Mouse (Mus musculus) embryonic facial prominence, embryonic 14.5 days (tissue): ENCODE results near the gene Ttc1. TPM values are rescaled to one million over a fixed set of nuclear protein-coding genes. Genes with fewer than 3 reads are reported as not detected.

Source experiments
- ATAC-seq: fragments of 200-750 bp; cut with Nextera tagmentation; 2 replicates; pipeline ENCODE4 v1.8.0; 2017; ENCODE audit warnings: low read depth, moderate number of reproducible peaks, moderate TSS enrichment
- DNase-seq: peaks from one replicate; pipeline ENCODE4 v3.0.0-alpha.2; 2015; ENCODE audit warnings: low spot score
- H3K27ac ChIP-seq: fragments of 300-500 bp; sonication (generic); replicated peaks from 2 replicates; pipeline ENCODE4 v1.5.1; 2014; ENCODE audit warnings: low read depth, mild to moderate bottlenecking, low read length, moderate library complexity
- H3K27me3 ChIP-seq: fragments of 300-500 bp; sonication (generic); replicated peaks from 2 replicates; pipeline ENCODE4 v1.6.1; 2014; ENCODE audit warnings: low read length; ENCODE audit not compliant: control insufficient read depth, insufficient read depth
- H3K36me3 ChIP-seq: fragments of 300-500 bp; sonication (generic); 2 replicates; pipeline ENCODE4 v1.6.1; 2014; ENCODE audit warnings: low read length, mixed read lengths; ENCODE audit not compliant: control insufficient read depth, insufficient read depth
- H3K4me1 ChIP-seq: fragments of 300-500 bp; sonication (generic); 2 replicates; pipeline ENCODE4 v1.6.1; 2014; ENCODE audit warnings: antibody characterized with exemption, low read length; ENCODE audit not compliant: control insufficient read depth, insufficient read depth
- H3K4me2 ChIP-seq: fragments of 300-500 bp; sonication (generic); 2 replicates; pipeline ENCODE4 v1.6.1; 2014; ENCODE audit warnings: low read depth, mild to moderate bottlenecking, low read length, moderate library complexity, mixed read lengths
- H3K4me3 ChIP-seq: fragments of 300-500 bp; sonication (generic); 2 replicates; pipeline ENCODE4 v1.5.1; 2014; ENCODE audit warnings: low read depth, mild to moderate bottlenecking, low read length
- H3K9ac ChIP-seq: fragments of 300-500 bp; sonication (generic); 2 replicates; pipeline ENCODE4 v1.6.1; 2014; ENCODE audit warnings: low read depth, mild to moderate bottlenecking, low read length, moderate library complexity, mixed read lengths
- H3K9me3 ChIP-seq: fragments of 300-500 bp; sonication (generic); 2 replicates; pipeline ENCODE4 v1.6.1; 2016; ENCODE audit warnings: low read length; ENCODE audit not compliant: control insufficient read depth
- whole genome bisulfite sequencing: fragments of 180-500 bp; shearing (Covaris S2); extraction: QIAGEN DNeasy Blood & Tissue Kit; methylation state at CpG from one replicate; pipeline ENCODE4 v1.1.7; 2014; 5-methylcytosine and 5-hydroxymethylcytosine counted together
- polyA plus RNA-seq: library from polyadenylated mRNA; unstranded; fragments of >200 nt; fragmentation: Nextera tagmentation; extraction: Ambion mirVana; gene quantifications from 2 replicates; pipeline ENCODE4 v1.2.1, GENCODE M21; 2014

The Ttc1 gene
- polyA plus RNA-seq, result 63.9 and 64.4 TPM in 2 replicates

DNA sequence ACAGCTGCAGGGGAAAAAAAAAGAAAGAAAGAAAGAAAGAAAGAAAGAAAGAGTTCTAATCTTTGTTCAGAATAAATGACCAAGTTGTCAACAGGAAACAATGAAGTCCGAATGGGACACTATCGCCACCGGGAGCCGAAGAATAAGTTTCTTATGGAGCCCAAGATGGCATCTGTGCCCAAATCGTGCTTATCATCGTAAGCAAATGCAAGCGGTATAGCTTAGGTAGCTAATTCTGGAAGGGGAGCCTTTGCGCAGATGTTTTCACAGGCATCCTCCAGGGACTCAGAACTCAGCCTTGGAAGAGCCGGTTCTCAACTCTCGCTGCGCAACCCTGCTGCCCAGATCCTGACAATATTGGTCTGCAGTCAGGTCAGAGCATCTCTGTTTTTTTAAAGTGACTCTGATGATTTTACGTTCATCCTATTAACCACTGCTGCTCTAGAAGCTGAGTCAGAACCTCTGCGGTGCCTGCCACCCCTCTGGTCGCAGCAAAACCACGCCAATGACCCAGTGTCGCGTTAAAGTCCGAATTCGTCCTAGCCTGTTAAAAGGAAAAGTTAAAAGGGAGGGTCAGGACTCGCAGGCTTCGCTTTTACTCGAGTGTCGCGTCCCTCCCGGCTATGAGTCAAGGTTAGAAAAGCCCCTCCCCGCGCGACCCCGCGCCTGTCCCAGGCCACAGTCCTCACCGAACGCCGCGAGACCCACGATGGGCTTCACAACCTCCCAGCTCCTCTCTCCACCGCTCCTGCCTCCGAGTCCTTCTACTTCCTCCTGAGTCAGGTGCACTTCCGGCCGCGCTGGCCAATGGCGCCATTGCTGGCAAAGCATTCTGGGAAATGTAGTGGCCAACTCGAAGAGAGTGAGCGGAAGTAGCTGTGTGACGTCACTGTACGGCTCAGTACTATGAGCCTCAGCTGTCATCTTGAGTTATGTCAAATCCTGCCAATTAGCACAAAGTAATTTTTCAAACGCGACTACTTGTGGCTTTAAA, at the start of gene Ttc1:
Gene Ttc1 (minus strand): TSS at position 776 of the 994 bp plus-strand sequence.
- ATAC-seq (peak; percentile 99), DNase-seq (peak; percentile 99)
- peak within 1 kb of the TSS; percentile 4; the same call in 1 of the 2 replicates for H3K27ac ChIP-seq
- H3K27me3 ChIP-seq, result no peaks in the 10 kb centered on the region
- peaks cover 6% of the 10 kb centered on the region for H3K4me1 ChIP-seq
- peak within 1 kb of the TSS; percentile 89 for H3K4me2 ChIP-seq
- WGBS, result 4% methylated on average over 47 of the region's 47 CpGs
- H3K36me3 ChIP-seq, result peaks cover 25% of the 10 kb centered on the region
- peak within 1 kb of the TSS; percentile 84 for H3K9ac ChIP-seq
- peak within 1 kb of the TSS; percentile 66 for H3K4me3 ChIP-seq
- no peaks in the 10 kb centered on the region for H3K9me3 ChIP-seq

DNA sequence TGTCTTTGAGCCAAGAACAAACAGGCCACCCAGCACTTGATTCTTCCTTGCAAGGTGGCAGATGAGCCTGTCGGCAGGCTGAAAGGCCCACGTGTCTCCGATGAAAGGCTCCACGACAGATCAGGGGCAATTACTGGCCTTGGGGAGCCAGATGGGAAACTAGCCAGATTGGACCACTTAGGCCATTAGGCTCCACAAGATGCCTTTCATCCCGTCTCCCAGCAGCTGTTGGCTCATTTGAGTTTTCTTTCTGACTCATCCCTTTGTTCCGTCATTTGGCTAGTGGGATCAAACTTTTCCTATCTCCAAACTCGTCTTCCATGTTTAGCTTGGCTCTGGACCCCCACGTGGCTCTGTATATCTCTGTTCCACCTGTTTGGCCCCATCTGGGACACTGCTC, 48.2 kb upstream of the Ttc1 start:
- ATAC-seq (no peak), DNase-seq (no peak)
- Histone ChIP-seq H3K9ac (no peak overlapping the region), H3K4me2 (no peak overlapping the region), H3K4me3 (no peak overlapping the region), H3K27me3 (no peaks in the 10 kb centered on the region), H3K27ac (no peak overlapping the region), H3K36me3 (no peaks in the 10 kb centered on the region), H3K9me3 (no peaks in the 10 kb centered on the region), H3K4me1 (no peaks in the 10 kb centered on the region)
- WGBS, result 71% methylated on average over 8 of the region's 8 CpGs

- no peaks in the 10 kb centered on the region for H3K4me1 ChIP-seq
- ATAC-seq (no peak), DNase-seq (no peak)
- 88% methylated on average over 6 of the region's 6 CpGs for WGBS
- H3K27ac ChIP-seq, result no peak overlapping the region
- no peaks in the 10 kb centered on the region for H3K27me3 ChIP-seq
- no peak overlapping the region for H3K9ac ChIP-seq
- H3K36me3 ChIP-seq, result no peaks in the 10 kb centered on the region
- H3K4me2 ChIP-seq, result no peak overlapping the region
- H3K4me3 ChIP-seq, result no peak overlapping the region
- H3K9me3 ChIP-seq, result no peaks in the 10 kb centered on the region
Measured at GRCm38 (mm10) chr11:43790446-43790845, 42.6 kb upstream of the Ttc1 start.

DNA sequence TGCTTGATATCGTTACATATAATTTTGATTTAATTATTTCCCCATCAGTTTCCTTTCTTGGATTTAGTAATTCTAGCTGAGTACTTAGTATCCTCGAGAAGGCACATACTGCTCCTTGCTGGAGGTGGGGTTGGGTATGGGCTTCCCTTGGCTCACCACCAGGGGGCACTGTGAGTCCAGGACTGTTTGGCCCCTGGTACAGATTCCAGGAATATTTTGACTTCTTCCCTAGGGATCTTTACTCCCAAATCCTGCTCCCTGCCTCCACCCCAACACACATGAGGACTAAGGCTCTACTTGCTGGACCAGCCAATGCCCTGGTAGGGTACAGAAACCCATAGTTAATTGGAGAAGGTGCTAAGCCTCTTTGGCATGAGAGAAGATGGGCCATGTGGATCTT, 36.0 kb upstream of the Ttc1 start:
- Histone ChIP-seq H3K9ac (no peak overlapping the region), H3K4me2 (no peak overlapping the region), H3K27me3 (no peaks in the 10 kb centered on the region), H3K4me3 (no peak overlapping the region), H3K27ac (no peak overlapping the region), H3K36me3 (no peaks in the 10 kb centered on the region), H3K9me3 (no peaks in the 10 kb centered on the region), H3K4me1 (no peaks in the 10 kb centered on the region)
- WGBS, result 11% methylated on average over 2 of the region's 2 CpGs
- ATAC-seq (0 out of 2 replicates have a peak, but pooled peaks have one; percentile 22), DNase-seq (peak; percentile 58)

DNA sequence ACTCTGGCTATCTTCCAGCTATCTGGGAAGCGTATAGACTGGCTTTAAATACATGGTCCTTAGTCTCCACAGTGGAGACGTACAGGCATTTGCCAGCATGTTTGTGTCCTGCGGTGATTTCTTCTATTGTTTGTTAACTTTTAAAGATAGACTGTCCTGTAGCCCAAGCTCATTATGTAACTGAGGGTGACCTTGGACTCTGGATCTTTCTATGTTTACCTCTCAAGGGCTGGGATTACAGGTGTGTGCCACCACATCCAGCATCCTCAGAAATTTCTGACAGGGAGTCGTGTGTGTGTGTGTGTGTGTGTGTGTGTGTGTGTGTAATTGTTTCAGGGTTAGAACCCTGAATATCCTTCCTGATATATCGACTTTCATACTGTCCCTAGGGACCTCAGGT, 35.3 kb upstream of the Ttc1 start:
- no peak overlapping the region for H3K27ac ChIP-seq
- 70% methylated on average over 5 of the region's 5 CpGs for WGBS

DNA sequence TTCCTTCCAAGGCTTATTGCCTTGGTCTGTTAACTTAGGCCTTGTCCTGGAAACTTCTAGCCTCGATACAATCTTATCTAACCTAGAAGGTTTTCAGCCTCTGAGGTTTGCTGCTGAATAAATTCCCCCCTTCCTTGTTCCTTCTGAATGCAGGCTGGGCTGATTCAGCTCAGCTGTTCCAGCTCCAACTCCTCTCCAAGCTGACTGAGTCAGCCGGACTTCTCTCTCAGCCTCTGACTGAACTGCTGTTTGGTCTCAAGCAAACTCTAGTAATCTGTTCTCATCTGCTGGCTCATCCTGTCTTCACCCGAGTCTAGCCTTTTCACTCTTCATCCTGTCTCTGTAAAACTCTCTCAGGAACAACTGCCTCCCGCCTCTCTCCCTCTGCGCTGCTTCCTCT, 31.7 kb upstream of the Ttc1 start:
- Histone ChIP-seq H3K4me1 (no peaks in the 10 kb centered on the region), H3K9me3 (no peaks in the 10 kb centered on the region), H3K4me2 (no peak overlapping the region), H3K9ac (no peak overlapping the region), H3K4me3 (no peak overlapping the region), H3K36me3 (no peaks in the 10 kb centered on the region), H3K27ac (no peak overlapping the region), H3K27me3 (peaks cover 19% of the 10 kb centered on the region)
- no peak for DNase-seq
- WGBS, result 76% methylated on average over 5 of the region's 5 CpGs
- ATAC-seq, result no peak

More for the DNA sequence above, 35.3 kb upstream of the Ttc1 start:
- no peak overlapping the region for H3K9ac ChIP-seq
- ATAC-seq (no peak), DNase-seq (no peak)
- H3K4me2 ChIP-seq, result no peak overlapping the region
- H3K36me3 ChIP-seq, result no peaks in the 10 kb centered on the region
- H3K4me3 ChIP-seq, result no peak overlapping the region
- H3K9me3 ChIP-seq, result no peaks in the 10 kb centered on the region
- H3K27me3 ChIP-seq, result no peaks in the 10 kb centered on the region
- no peaks in the 10 kb centered on the region for H3K4me1 ChIP-seq

DNA sequence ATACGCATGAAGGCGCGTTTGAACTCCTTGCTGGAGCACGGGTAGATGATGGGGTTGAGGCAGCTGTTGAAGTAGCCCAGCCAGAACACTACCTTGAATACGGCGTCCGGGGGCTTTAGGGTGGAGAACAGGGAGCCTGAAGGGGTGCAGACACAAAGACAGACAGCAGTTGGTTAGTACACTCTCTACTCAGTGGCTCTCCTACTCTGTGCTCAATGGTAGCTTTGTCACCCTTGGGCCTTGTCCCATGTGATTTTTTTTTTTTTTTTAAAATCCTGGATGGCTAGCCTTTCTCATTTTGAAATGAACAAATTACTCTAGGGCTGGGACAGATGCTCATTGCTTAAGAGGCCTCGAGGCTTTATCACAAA, 28.5 kb upstream of the Ttc1 start:
- H3K27ac ChIP-seq, result no peak overlapping the region
- H3K9ac ChIP-seq, result 0 out of 2 replicates have a peak overlapping the region, but pooled peaks have one; percentile 51
- ATAC-seq (no peak), DNase-seq (no peak)
- 21% methylated on average over 8 of the region's 8 CpGs for WGBS
- no peaks in the 10 kb centered on the region for H3K36me3 ChIP-seq
- H3K4me3 ChIP-seq, result peak overlapping the region; percentile 42
- no peaks in the 10 kb centered on the region; the same call in 1 of the 2 replicates for H3K4me1 ChIP-seq
- peak overlapping the region; percentile 71 for H3K4me2 ChIP-seq
- H3K9me3 ChIP-seq, result no peaks in the 10 kb centered on the region
- peaks cover 29% of the 10 kb centered on the region for H3K27me3 ChIP-seq

DNA sequence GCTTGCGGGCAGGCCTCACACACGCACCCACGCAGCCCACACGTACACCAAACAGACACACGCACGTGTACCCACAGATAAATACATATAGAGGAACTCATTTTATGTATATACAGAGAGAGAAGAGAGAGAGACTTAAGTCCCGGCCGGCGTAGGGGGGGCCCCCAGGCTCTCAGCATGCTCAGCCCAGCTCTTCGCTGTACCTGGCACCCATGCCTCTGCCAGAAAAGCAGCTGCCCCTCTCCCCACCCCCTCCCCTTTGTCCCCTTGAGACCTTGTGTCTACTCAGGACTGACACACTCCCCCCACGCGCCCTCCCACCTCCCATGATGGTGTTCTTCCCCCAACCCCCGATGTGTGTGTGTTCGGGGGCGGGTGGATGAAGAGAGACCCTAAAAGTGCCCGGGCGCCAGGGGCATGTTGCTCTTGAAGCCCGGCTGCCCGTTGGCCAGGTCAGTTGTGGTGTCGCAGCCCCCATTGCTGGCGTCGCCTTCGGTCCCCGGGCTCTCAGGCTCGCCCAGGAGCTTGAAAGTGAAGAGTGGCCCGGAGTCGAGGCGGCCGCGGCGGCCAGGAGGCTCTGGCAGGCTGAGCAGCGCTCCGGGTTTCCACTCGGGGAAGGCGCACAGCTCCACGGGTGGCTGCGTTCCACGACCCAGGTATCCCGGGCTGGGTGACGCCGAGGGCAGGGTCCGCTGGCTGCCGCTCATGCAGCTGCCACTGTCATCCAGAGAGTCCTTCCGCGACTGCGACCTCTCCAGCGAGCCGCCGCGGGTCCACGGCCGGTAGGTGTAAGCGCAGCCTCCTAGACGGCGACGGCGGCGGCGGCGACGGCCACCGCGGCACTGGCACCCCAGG, 27.9 kb upstream of the Ttc1 start:
- H3K27me3 ChIP-seq, result peaks cover 29% of the 10 kb centered on the region
- WGBS, result 16% methylated on average over 44 of the region's 63 CpGs
- peak overlapping the region; percentile 42 for H3K4me3 ChIP-seq
- H3K27ac ChIP-seq, result no peak overlapping the region
- DNase-seq (peak; percentile 12), ATAC-seq (no peak)
- no peaks in the 10 kb centered on the region for H3K9me3 ChIP-seq
- H3K9ac ChIP-seq, result peak overlapping the region; percentile 51; the same call in 1 of the 2 replicates
- H3K4me2 ChIP-seq, result peak overlapping the region; percentile 71
- no peaks in the 10 kb centered on the region; the same call in 1 of the 2 replicates for H3K4me1 ChIP-seq
- no peaks in the 10 kb centered on the region for H3K36me3 ChIP-seq
